Mouse (Mus musculus): ENCODE results near the gene Serinc1.
"Not testable (repeated sequence)": the region's sequence is repeated elsewhere in the genome, so short reads cannot be mapped to it uniquely, and the experiment has no call there.

Gene Serinc1

DNA sequence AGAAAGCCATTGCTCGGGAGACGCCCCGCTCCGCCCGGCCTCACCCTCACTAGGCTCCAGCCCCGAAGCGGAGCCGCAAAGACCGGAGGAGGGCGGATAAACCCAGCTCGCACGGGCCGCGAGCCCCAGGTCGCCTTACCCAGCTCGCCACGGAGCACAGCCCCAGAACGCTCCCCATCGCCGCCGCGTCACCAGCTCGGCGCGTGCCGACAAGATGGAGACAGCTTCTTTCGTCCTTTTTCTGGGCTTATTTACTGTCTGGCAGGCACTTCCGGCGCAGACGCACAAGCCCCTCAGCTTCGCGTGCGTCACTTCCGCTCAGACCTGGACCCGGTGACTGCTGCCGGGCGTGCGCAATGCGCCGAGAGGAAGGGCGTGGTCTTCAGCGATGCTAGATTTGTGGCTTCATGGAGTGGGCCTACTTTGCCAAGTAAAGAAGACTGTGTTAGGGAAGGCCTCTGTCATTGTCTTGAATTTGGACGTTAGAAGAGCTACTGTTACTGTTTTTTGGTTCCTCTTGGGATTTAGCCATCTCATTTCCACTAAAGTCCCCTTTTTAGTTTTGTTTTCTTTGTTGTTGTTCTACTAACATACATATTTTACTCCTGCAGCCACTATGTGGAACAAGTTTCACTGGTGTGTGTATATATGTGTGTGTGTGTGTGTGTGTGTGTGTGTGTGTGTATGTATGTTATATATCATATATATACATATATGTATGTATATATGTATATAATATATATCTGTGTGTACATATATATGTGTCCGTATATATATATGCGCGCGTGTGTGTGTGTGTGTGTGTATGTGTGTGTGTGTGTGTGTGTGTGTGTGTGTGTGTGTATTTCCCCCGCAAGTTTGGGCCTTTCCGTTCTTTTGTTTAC is at the start of gene Serinc1:
Serinc1 (minus strand) TSS at position 313 of the 884 bp plus-strand sequence.
- peak; percentile 97 for DNase-seq

DNA sequence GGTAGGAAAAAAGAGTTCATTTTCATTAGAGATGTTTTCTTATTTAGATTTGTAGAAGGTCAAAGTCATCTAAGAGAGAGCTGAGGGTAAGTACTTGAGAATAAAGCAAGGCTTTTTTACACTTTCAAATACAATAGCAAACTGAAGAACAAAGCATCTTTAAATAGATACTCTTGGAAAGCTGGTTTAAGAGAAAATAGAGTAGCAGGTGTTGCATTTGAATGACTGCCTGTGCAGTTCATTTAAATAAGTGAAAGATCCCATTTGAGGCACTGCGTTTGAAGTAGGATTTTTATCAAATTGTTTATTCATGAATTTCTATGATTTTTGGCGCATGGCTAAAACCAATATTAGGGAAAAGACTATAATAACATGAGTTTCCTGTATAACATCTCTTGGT is 44.4 kb upstream of the Serinc1 start:
- no peak for DNase-seq

GRCm38 (mm10) chr10:57572130-57572529 is 39.8 kb upstream of the Serinc1 start:
- DNase-seq, result no peak

GRCm38 (mm10) chr10:57571211-57571730 is 38.9 kb upstream of the Serinc1 start:
- peak; percentile 23 for DNase-seq

DNA sequence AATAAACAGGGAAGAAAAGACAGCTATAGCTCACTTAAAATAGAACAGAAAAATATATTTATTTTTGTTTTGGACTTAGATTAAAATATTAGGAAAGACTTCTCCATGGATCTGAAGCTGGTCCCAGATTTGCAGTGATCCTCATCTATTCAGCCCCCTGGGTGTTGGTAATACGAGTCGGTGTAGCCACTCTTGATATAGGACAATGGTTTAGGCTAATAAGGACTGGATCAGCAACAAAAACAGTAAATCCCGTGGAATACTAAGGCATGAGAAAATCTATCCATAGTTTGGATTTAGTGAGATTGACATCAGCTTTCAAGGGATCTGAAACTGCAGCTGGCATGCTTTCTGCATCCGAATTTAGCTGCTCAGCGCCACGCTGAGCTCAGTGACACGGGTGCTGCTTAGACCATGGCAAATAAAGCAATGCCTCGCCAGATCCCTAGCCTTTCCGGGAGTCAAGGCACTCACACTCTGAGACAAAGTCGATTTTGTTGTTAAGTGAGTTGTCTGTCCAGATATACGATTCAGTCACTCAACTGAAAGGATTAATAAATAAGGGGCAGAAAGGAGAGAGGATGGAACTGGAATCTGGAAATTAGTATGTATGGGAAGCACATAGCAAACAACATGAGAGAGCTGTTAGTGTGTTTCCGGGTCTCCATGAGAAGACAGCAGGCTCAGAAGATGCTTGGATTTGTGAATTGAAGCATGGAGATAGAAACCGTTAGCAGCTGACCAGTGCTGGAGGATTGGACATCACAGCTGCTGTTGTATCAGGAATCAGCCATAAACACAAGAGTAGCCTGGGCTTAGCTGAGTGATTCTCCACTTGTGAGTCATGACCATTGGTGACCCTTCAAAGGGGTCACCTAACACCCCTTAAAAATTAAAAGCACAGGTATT is 36.9 kb upstream of the Serinc1 start:
- DNase-seq, result no peak

- no peak for DNase-seq
These were observed 33.9 kb upstream of the Serinc1 start for GRCm38 (mm10) chr10:57566221-57566620.

DNA sequence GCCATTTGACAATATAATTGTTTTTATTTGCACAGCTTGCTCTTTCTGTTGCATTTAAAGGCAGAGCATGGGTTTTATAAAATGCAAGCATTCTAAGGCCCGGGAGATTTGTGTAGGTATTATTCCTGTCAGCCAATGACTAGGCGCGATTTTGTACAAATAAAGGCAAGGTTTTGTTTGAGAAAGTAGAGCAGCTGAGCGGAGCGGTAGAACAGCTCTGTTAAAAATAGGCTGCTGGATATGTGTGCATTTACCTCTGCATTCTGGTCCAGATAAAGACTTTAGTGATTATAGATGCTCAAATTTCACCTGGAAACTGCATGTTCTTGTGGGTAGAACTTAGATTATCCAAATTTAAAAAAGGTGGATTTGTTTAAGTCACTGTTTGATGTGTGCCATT is 25.3 kb upstream of the Serinc1 start:
- DNase-seq, result no peak

- DNase-seq, result no peak
These were observed 21.4 kb upstream of the Serinc1 start for GRCm38 (mm10) chr10:57553719-57554118.

GRCm38 (mm10) chr10:57549631-57550030 is 17.3 kb upstream of the Serinc1 start:
- peak; percentile 33 for DNase-seq

DNA sequence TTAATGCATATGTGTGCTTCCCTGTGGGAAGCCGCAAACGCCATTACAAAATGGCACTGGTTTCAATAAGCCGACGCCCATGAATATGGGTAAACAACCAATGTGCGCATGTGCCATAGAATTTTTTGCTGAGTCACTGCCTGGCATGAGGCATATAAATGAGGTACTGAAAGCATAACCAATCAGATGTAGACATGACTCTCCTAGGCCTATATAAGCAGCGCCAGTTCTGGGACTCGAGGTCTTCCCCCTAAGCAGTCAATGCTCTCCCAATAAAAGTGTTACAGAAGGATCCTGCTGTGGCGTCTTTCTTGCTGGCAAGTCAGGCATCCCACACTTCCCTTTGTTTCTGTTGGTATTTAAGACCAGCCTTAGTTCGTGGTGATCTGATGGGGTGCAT is 11.6 kb upstream of the Serinc1 start:
- DNase-seq, result not testable (repeated sequence)

- no peak for DNase-seq
These were observed 613 bp downstream of the Serinc1 start for GRCm38 (mm10) chr10:57531616-57532217.

GRCm38 (mm10) chr10:57531076-57531475 is 1.3 kb downstream of the Serinc1 start:
- peak; percentile 36 for DNase-seq

DNA sequence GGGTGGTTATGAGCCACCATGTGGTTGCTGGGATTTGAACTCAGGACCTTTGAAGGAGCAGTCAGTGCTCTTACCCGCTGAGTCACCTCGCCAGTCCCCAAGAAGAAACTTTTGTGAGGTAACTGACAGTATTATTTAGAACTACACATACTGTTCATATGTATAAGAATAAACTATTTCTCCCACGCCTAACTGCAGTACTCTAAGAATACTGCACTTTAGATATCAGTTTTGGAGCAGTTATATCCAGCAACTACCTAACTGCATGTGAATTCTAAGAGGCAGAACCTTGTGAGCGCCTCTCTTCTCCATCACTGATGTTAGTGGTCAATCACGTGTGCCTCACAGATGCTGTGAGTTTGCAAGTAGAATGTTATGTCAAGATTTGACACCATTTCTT is 5.9 kb downstream of the Serinc1 start:
- DNase-seq, result no peak

DNA sequence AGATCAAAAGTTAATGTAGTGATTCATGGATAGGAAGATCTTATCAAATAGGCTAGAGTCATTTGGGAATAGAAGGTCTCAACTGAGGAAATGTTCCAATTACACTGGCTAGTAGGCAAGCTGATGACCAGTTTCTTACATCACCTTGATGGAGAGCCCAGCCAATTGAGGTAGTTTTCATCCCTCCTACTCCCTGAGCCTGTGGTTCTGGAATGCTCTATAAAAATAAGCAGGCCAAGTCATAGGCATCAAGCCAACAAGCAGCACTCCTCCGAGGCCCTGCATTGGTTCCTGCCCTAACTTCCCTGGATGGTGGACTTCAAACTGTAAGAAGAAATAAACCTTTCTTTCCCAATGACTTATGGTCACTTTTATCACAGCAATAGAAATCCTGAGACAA is 17.1 kb downstream of the Serinc1 start:
- no peak for DNase-seq

DNA sequence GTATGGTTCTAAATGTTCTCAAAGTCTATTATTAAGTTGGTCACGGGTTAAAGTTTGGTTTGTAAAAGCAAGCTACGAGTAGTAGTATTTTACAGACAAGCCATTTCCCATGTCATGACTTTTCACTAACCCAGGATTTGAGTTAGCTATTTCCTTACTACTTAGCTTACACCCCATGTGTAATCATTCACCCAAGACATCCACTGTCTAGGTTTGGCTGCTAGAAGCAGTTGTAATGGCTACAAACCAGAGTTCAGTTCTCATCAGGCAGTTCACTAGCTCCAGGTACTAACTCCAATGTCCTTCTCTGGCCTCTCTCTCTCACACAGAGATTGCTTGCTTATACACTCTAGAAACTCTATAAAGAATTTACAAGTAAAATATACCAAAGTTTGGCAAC is 17.7 kb downstream of the Serinc1 start:
- DNase-seq, result no peak

DNA sequence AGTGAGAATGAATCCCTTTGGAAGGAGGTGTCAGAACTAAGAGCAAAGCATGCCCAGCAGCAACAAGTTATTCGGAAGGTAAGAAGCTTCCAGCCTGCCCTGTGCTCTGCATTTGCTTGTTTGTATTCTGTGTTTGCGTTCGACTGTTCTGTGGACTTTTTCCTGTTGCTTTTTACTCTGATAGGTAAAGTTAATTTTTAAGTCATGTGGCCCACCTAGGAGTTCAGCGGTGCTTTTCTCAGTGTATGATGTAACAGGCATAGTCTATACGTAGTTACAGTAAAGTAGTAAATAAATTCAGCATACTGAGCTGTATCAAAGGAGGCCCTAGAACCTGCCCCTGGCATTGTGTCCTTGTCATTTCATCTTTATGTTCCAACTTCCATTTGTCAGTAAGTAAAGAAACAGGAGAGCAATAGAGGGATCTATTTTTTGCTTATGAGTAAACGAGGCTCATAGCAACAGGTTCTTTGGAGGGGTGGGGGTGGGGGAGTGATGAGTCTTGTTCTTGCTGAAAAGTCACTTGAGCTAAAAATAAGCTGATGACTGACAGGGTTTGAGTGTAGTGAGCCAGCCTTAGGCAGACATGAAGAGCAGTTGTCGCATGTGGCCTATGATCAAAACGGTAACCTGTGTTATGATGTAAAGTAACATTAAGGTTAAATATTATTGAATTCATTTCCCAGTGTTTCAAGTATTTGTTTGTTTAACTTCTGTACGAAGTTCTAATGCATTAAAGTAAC is 32.7 kb downstream of the Serinc1 start:
- DNase-seq, result no peak

GRCm38 (mm10) chr10:57492050-57492449 is 40.3 kb downstream of the Serinc1 start:
- DNase-seq, result no peak

GRCm38 (mm10) chr10:57488591-57488990 is 43.7 kb downstream of the Serinc1 start:
- DNase-seq, result no peak

GRCm38 (mm10) chr10:57487201-57487600 is 45.1 kb downstream of the Serinc1 start:
- DNase-seq, result no peak

DNA sequence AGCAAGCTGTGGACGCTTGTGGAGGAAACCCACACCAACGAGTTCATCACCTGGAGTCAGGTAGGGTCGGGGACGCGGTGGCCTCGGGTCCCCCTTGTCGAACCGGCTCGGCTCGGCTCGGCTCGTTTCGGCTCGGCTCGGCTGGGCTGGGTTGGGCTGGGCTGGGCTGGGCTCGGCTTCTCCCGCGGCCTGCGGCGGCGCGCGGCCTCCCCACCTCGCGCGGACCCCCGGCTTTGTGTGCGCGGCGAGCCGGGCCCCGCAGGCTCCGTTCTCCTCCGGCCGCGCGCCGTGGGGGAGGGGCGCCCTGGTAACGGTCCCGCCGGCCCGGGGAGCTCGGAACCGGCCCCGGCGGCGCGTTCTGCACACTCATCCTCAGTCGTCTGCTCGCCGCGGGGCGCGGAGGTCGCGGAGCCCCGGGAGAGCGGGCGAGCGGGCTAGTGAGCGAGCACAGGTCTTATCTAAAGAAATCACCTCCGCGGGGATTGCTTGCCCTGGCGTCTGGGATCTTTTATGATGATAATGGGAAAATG is 45.7 kb downstream of the Serinc1 start:
- no peak for DNase-seq

GRCm38 (mm10) chr10:57485908-57486541 is 46.3 kb downstream of the Serinc1 start, which contains the start of gene Hsf2:
Gene Hsf2, plus strand, starts transcription at chr10:57486385.
- peak; percentile 99 for DNase-seq

All from right cerebral cortex, adult 18-20 months (tissue).